Mouse (Mus musculus) neural tube, embryonic 14.5 days (tissue): ENCODE results near the gene Samm50. TPM values are rescaled to one million over a fixed set of nuclear protein-coding genes. Genes with fewer than 3 reads are reported as not detected.
A peak's percentile ranks its signal among the peaks of the same experiment; 100 is the strongest.

Experiments used
- ATAC-seq: fragments of 200-750 bp; cut with Nextera tagmentation; 2 replicates; pipeline ENCODE4 v1.8.0; 2017; ENCODE audit warnings: low read depth, mild to moderate bottlenecking, moderate TSS enrichment, moderate library complexity
- H3K27ac ChIP-seq: fragments of 300-500 bp; sonication (generic); 2 replicates; pipeline ENCODE4 v1.5.1; 2014; ENCODE audit warnings: low read depth, mild to moderate bottlenecking, control low read depth, low read length, moderate library complexity, mixed read lengths
- H3K27me3 ChIP-seq: fragments of 300-500 bp; sonication (generic); 2 replicates; pipeline ENCODE4 v1.6.1; 2014; ENCODE audit warnings: low read length; ENCODE audit not compliant: control insufficient read depth, insufficient read depth
- H3K36me3 ChIP-seq: fragments of 300-500 bp; sonication (generic); 2 replicates; pipeline ENCODE4 v1.6.1; 2014; ENCODE audit warnings: low read length, mixed read lengths; ENCODE audit not compliant: control insufficient read depth, insufficient read depth
- H3K4me1 ChIP-seq: fragments of 300-500 bp; sonication (generic); 2 replicates; pipeline ENCODE4 v1.6.1; 2014; ENCODE audit warnings: low read length; ENCODE audit not compliant: control insufficient read depth, insufficient read depth
- H3K4me2 ChIP-seq: fragments of 300-500 bp; sonication (generic); 2 replicates; pipeline ENCODE4 v1.6.1; 2014; ENCODE audit warnings: mild to moderate bottlenecking, low read depth, low read length, control low read depth
- H3K4me3 ChIP-seq: fragments of 300-500 bp; sonication (generic); 2 replicates; pipeline ENCODE4 v1.5.1; 2014; ENCODE audit warnings: low read depth, low read length, control low read depth, mixed read lengths
- H3K9ac ChIP-seq: fragments of 300-500 bp; sonication (generic); replicated peaks from 2 replicates; pipeline ENCODE4 v1.6.1; 2014; ENCODE audit warnings: low read depth, mild to moderate bottlenecking, control low read depth, low read length, mixed read lengths
- H3K9me3 ChIP-seq: fragments of 300-500 bp; sonication (generic); 2 replicates; pipeline ENCODE4 v1.6.1; 2016; ENCODE audit warnings: low read length; ENCODE audit not compliant: control insufficient read depth
- WGBS: fragments of 180-500 bp; shearing (Covaris S2); extraction: QIAGEN DNeasy Blood & Tissue Kit; methylation state at CpG from one replicate; pipeline ENCODE4 v1.1.7; 2014; 5-methylcytosine and 5-hydroxymethylcytosine counted together
- polyA plus RNA-seq: library from polyadenylated mRNA; unstranded; fragments of >200 nt; fragmentation: Nextera tagmentation; extraction: Ambion mirVana; gene quantifications from 2 replicates; pipeline ENCODE4 v1.2.1, GENCODE M21; 2014

The Samm50 gene
- polyA plus RNA-seq, 1 experiment from 2014 or later: 55.2 TPM

- Histone ChIP-seq H3K27ac (peak overlapping the region; percentile 55), H3K27me3 (no peaks in the 10 kb centered on the region), H3K9me3 (no peaks in the 10 kb centered on the region), H3K4me1 (peaks cover 39% of the 10 kb centered on the region), H3K9ac (no peak overlapping the region), H3K4me2 (no peak overlapping the region), H3K36me3 (no peaks in the 10 kb centered on the region), H3K4me3 (no peak overlapping the region)
- 23% methylated on average over 15 of the region's 15 CpGs for WGBS
- ATAC-seq: peak; percentile 68; the same call in 1 of the 2 replicates
Measured at GRCm38 (mm10) chr15:84226918-84227317, 34.9 kb downstream of the Samm50 start.

DNA sequence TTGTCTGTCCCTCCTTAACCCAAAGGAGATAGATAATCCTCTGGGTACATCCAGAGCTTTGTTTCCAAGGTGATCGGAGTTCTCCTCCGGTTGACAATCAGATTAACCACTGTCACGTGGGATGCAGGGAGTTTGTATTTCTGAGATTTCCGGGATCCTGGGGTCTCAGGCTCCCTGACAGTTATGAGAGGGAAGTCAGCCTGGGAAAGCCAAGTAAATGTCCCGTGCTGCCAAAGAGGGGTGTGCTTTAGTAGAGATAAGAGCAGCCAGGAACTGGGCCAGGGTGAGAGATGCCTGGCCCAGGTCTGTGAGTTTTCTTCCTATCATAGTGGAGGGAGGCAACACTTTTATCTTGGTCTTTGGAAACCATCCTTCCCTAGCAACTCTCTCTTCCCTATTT is 38.6 kb downstream of the Samm50 start:
- Histone ChIP-seq H3K36me3 (no peaks in the 10 kb centered on the region), H3K9ac (no peak overlapping the region), H3K4me3 (no peak overlapping the region), H3K27ac (0 out of 2 replicates have a peak overlapping the region, but pooled peaks have one; percentile 4), H3K4me2 (peak overlapping the region; percentile 83), H3K27me3 (no peaks in the 10 kb centered on the region), H3K4me1 (peaks cover 33% of the 10 kb centered on the region), H3K9me3 (no peaks in the 10 kb centered on the region)
- ATAC-seq: no peak
- WGBS: 23% methylated on average over 5 of the region's 5 CpGs

DNA sequence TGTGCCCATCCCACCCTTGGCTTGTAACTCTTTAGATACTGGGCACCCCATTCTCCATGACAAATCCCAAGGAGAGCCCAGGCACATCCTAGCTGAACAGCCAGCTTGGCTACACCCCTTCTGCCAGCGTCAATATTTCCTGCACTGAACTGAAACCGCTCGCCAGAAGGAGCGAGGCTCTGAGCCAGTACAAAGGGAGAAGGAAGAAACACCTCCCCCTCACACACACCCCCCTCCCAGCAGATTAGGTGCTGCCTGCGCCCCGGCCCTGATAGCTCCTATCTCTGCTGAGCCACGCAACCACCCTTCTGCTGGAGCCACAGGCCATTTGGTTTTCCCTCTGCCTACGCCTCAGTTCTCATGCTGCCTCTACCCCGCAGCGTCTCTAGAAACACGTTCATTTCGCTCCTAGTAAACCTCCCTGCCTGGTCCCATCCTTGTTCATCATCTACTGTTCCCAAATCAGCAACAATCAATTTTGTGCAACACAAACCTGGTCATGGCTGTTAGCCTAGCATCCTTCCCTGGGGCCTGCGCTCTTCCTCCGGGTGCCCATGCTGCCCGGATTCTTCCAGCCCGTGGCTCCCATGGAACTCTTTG is 39.2 kb downstream of the Samm50 start:
- 3% methylated on average over 16 of the region's 16 CpGs for WGBS
- peak overlapping the region; percentile 31 for H3K4me3 ChIP-seq

GRCm38 (mm10) chr15:84231721-84232561 is 39.9 kb downstream of the Samm50 start, which contains the start of gene Parvb:
TSS of gene Parvb (plus strand) at chr15:84232043.
- peak within 1 kb of the TSS; percentile 55 for H3K9ac ChIP-seq
- no peaks in the 10 kb centered on the region for H3K27me3 ChIP-seq
- no peaks in the 10 kb centered on the region for H3K36me3 ChIP-seq
- peak; percentile 64 for ATAC-seq
- H3K9me3 ChIP-seq: no peaks in the 10 kb centered on the region
- H3K27ac ChIP-seq: peak within 1 kb of the TSS; percentile 57
- peak within 1 kb of the TSS; percentile 83 for H3K4me2 ChIP-seq
- whole genome bisulfite sequencing: under 1% methylated on average over 53 of the region's 53 CpGs
- peak within 1 kb of the TSS; percentile 31 for H3K4me3 ChIP-seq
- peaks cover 25% of the 10 kb centered on the region for H3K4me1 ChIP-seq

More for the DNA sequence above, 39.2 kb downstream of the Samm50 start:
- H3K4me2 ChIP-seq: peak overlapping the region; percentile 83
- H3K9me3 ChIP-seq: no peaks in the 10 kb centered on the region
- H3K27ac ChIP-seq: peak overlapping the region; percentile 57
- H3K4me1 ChIP-seq: peaks cover 30% of the 10 kb centered on the region
- ATAC-seq: peak; percentile 28
- no peaks in the 10 kb centered on the region for H3K36me3 ChIP-seq
- peak overlapping the region; percentile 55 for H3K9ac ChIP-seq
- no peaks in the 10 kb centered on the region for H3K27me3 ChIP-seq

GRCm38 (mm10) chr15:84232609-84233008 is 40.6 kb downstream of the Samm50 start:
- Histone ChIP-seq H3K27me3 (no peaks in the 10 kb centered on the region), H3K4me2 (peak overlapping the region; percentile 83), H3K27ac (no peak overlapping the region), H3K36me3 (no peaks in the 10 kb centered on the region), H3K4me3 (peak overlapping the region; percentile 31; the same call in 1 of the 2 replicates), H3K4me1 (peaks cover 20% of the 10 kb centered on the region), H3K9me3 (no peaks in the 10 kb centered on the region), H3K9ac (0 out of 2 replicates have a peak overlapping the region, but pooled peaks have one; percentile 55)
- ATAC-seq: no peak
- WGBS: 17% methylated on average over 8 of the region's 8 CpGs

DNA sequence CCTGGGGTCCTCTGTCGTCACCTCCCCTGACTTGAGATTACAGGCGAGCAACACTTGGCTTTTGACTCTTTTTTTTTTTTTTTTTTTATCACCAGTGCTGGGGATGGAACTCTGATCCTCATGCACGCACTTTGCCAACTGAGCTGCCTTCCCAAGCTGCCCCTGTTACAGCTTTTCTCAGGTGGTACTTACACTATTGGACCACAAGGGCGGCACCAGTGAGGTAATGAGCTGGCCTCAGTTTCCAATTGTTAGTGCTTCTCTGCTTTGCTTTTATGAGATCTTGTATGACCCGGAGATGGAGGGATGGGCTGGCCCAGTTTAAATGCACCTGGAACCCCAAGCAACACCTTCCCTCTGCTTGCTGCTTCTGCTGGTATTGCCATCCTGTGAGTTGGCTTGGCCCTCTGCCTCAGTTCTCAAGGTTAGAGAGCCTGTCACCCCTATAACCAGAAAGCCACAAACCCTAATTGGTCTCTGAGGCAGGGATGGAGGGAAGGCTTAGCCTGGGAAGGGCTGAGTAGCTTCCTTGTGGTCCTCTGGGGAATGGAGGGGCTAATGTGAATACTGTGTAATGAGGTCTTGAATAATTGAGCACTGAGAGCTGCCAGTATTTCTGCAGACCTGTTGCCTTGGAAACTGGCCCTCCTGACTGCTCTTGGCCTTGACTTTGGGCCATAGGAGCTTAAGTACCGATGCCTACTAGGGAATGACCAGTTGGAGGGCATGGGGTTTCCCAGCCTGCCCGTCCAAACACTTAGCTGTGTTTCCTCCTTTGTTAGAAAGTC is 42.9 kb downstream of the Samm50 start:
- Histone ChIP-seq H3K27ac (no peak overlapping the region), H3K4me3 (no peak overlapping the region)

DNA sequence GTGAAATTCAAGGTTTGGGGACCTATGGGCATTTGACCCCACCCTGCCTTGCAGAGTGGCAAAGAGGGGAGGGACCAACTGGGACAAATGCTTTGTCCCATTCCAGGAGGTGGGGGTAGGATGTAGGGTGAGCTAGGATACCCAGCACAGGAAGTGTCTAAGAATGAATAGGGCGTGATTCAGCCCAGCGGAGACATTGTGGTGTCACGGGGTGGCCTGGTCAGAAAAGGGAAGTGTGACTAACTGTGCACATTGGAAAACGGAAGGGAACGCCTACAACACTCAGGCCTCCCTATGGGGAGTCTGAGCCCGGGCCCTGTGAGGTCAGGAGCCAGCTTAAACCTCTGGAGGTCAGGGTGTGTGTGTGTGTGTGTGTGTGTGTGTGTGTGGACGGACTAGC is 43.6 kb downstream of the Samm50 start:
- Histone ChIP-seq H3K4me1 (peaks cover 36% of the 10 kb centered on the region), H3K4me3 (no peak overlapping the region), H3K9me3 (no peaks in the 10 kb centered on the region), H3K27me3 (no peaks in the 10 kb centered on the region), H3K36me3 (no peaks in the 10 kb centered on the region), H3K9ac (no peak overlapping the region), H3K4me2 (no peak overlapping the region), H3K27ac (no peak overlapping the region)
- WGBS: 53% methylated on average over 7 of the region's 7 CpGs
- ATAC-seq: no peak

More for the DNA sequence above, 42.9 kb downstream of the Samm50 start:
- H3K27me3 ChIP-seq: no peaks in the 10 kb centered on the region
- ATAC-seq: no peak
- 82% methylated on average over 7 of the region's 7 CpGs for WGBS
- H3K9ac ChIP-seq: no peak overlapping the region
- H3K36me3 ChIP-seq: no peaks in the 10 kb centered on the region
- no peaks in the 10 kb centered on the region for H3K9me3 ChIP-seq
- no peak overlapping the region for H3K4me2 ChIP-seq
- peaks cover 37% of the 10 kb centered on the region for H3K4me1 ChIP-seq

GRCm38 (mm10) chr15:84238552-84238951 is 46.5 kb downstream of the Samm50 start:
- no peaks in the 10 kb centered on the region for H3K27me3 ChIP-seq
- H3K36me3 ChIP-seq: no peaks in the 10 kb centered on the region
- H3K9ac ChIP-seq: no peak overlapping the region
- no peak for ATAC-seq
- H3K4me3 ChIP-seq: no peak overlapping the region
- no peaks in the 10 kb centered on the region for H3K9me3 ChIP-seq
- 16% methylated on average over 15 of the region's 15 CpGs for WGBS
- peaks cover 19% of the 10 kb centered on the region for H3K4me1 ChIP-seq
- H3K4me2 ChIP-seq: peak overlapping the region; percentile 26; the same call in 1 of the 2 replicates
- no peak overlapping the region for H3K27ac ChIP-seq
